Mouse (Mus musculus): ENCODE measurements around the gene Hcls1. TPM values are rescaled to one million over a fixed set of nuclear protein-coding genes. Genes with fewer than 3 reads are reported as not detected.

Gene Hcls1
- polyA plus RNA-seq (2012; ENCODE audit: low replicate concordance), result 31.8 and 42.0 TPM in 2 replicates

DNA sequence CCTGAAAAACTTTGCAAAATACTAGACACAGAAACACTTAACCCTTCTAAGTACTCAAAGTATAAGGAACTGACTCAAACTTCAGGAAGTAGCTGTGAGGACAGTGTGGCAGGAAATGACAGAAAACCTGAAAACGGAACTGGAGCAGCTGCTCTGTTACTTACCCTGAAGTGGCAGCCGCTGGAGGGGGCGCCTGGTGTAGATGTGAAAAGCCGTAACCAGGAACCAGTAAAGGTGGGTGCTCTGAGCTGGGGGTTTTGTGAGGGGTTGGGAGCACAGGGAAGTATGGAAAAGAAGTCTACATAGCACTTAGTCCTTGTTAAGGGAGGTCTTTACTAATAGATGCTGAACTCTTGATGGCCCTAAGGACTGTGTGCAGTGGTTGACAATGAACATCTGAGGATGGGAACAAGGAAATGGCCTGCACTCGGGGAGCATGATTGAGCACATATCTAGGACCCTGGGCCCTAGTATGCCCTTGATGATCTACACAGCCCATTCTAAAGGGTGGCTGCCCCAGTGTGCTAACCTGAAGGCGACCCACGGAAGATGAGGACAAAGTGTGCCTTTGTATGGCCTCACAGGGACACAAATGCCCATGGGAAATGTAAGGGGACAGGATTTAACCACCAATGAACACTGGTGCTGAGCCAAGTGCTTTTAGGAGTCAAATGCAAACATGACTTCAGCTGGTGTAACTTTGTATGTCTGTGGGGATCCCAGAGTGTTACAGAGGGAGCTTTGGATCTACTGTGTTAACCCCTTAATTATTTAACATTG is at the start of gene Hcls1:
Hcls1 (plus strand) TSS at position 143 of the 780 bp plus-strand sequence.

DNA sequence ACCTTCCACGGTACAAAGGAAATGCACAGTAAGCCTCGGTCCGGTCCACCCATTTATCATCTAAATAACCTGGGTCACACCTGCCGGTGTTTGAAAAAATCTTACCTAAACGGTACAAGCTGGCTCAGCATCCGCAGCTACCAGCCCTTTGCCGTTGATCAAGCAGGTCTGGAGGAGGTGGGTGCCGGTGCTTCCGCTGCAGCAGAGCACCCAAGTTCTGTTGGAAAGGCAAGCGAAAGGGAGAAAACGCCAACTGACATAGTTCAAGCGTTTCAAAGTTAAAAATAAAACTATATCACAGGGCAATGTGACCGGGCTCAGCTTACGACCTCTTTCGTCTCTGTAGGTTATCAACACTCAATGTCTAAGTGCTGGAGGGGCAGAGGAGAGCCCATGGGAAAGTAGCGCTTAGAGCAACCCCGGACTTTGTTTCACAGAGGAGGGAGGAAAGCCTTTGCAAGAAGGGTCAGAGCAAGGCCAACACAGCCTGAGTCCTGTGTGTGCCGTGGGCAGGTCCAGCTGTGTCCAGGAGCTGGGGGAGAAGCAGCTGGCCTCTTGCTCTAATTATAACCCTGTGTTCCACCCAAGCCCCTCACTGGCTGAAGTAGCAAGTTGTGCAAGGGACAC is 55.3 kb downstream of the Hcls1 start, which contains the start of gene Fbxo40:
Fbxo40 (minus strand) TSS at position 469 of the 627 bp plus-strand sequence.

DNA sequence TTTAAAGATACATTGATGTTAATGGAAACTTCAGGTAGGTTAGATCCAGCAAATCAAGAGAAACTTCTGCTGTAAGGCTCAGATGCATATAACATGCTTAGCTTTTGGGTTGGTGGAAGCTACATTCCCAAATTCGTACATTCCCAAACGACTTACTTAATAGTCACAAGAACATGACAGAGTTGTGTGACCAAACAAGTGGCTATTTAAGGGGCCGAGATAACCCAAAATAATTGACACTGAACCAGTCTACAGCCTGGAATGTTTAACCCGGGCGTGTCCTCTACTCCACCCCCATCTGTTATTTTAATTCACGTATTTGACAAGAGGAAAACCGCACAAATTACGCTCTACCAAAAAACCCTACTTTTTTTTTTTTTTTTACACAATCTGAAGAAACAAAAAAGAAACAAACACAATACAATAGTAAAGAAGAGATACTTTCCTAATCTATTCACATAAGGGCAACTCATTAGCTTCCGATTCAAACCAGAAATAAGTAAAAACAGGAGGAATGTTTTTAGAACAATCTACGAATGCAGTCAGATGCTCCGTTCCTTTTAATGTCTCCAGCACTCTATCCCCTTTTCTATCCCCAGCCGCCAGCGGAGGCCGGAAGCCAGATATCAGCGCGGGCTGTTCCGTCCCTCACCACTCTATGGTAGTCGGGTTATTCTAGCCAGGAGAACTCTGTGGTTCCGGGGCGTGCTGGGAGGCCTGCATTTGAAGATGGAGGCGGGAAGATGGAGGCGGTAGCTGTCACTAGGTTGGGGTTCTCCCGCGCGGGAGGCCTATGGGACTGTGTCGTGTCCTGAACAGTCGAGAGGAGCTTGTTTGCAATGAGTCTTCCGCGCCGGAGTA is 76.5 kb downstream of the Hcls1 start, which contains the start of gene Polq:
Polq (plus strand) TSS at position 726 of the 861 bp plus-strand sequence.

Other genes with a start within 250 kb of the Hcls1 start
- 1.3 and 2.7 TPM in 2 replicates for gene Ildr1, start 241.0 kb upstream of the Hcls1 start, polyA plus RNA-seq (2012; ENCODE audit: low replicate concordance)
- 0.16 and 0.38 TPM in 2 replicates for gene Slc15a2, start 150.0 kb upstream of the Hcls1 start, polyA plus RNA-seq (2012; ENCODE audit: low replicate concordance)
- 0.06 and 0.94 TPM in 2 replicates for gene Iqcb1, start 106.6 kb upstream of the Hcls1 start, polyA plus RNA-seq (2012; ENCODE audit: low replicate concordance)
- gene Eaf2, start 60.0 kb upstream of the Hcls1 start, polyA plus RNA-seq (2012; ENCODE audit: low replicate concordance), result 1.1 and 4.2 TPM in 2 replicates
- gene Golgb1, start 59.8 kb upstream of the Hcls1 start, polyA plus RNA-seq (2012; ENCODE audit: low replicate concordance), result 11.3 and 17.2 TPM in 2 replicates
- gene Fbxo40, start 55.5 kb downstream of the Hcls1 start, polyA plus RNA-seq (2012; ENCODE audit: low replicate concordance), result 0.07 and 0.22 TPM in 2 replicates
- 4.0 and 6.3 TPM in 2 replicates for gene Polq, start 76.8 kb downstream of the Hcls1 start, polyA plus RNA-seq (2012; ENCODE audit: low replicate concordance)

Measured in leukemia stem cell, adult 10-12 weeks (primary cell).